Mouse (Mus musculus): Measurements from ENCODE around the gene R3hdm4.
"Not testable (repeated sequence)": the region's sequence is repeated elsewhere in the genome, so short reads cannot be mapped to it uniquely, and the experiment has no call there.

Gene R3hdm4

GRCm38 (mm10) chr10:79897316-79898245, 23.4 kb downstream of the R3hdm4 start:
- no peak for ATAC-seq (ENCODE audit: low TSS enrichment)

- ATAC-seq (ENCODE audit: low TSS enrichment): no peak
Measured at GRCm38 (mm10) chr10:79896814-79897213, 24.2 kb downstream of the R3hdm4 start.

GRCm38 (mm10) chr10:79896306-79896705, 24.7 kb downstream of the R3hdm4 start:
- ATAC-seq (ENCODE audit: low TSS enrichment): no peak

- peak; percentile 73; the same call in 1 of the 2 replicates for ATAC-seq (ENCODE audit: low TSS enrichment)
Measured at GRCm38 (mm10) chr10:79892451-79893118, 28.4 kb downstream of the R3hdm4 start.

GRCm38 (mm10) chr10:79890670-79891069, 30.3 kb downstream of the R3hdm4 start, which contains the start of gene Cfd:
Gene Cfd (plus strand): TSS chr10:79890853.
- ATAC-seq (ENCODE audit: low TSS enrichment): no peak

GRCm38 (mm10) chr10:79889386-79889785, 31.6 kb downstream of the R3hdm4 start:
- ATAC-seq (ENCODE audit: low TSS enrichment): no peak

- no peak for ATAC-seq (ENCODE audit: low TSS enrichment)
Measured at GRCm38 (mm10) chr10:79886611-79887010, 34.4 kb downstream of the R3hdm4 start.

- no peak for ATAC-seq (ENCODE audit: low TSS enrichment)
Measured at GRCm38 (mm10) chr10:79886054-79886453, 35.0 kb downstream of the R3hdm4 start, which contains the start of gene Elane. Gene Elane (plus strand): TSS chr10:79886247.

GRCm38 (mm10) chr10:79884938-79885337, 36.1 kb downstream of the R3hdm4 start:
- ATAC-seq (ENCODE audit: low TSS enrichment): not testable (repeated sequence)

GRCm38 (mm10) chr10:79884446-79884845, 36.6 kb downstream of the R3hdm4 start:
- no peak for ATAC-seq (ENCODE audit: low TSS enrichment)

GRCm38 (mm10) chr10:79883297-79884084, 37.5 kb downstream of the R3hdm4 start:
- ATAC-seq (ENCODE audit: low TSS enrichment): peak; percentile 85

GRCm38 (mm10) chr10:79881981-79882380, 39.0 kb downstream of the R3hdm4 start:
- no peak for ATAC-seq (ENCODE audit: low TSS enrichment)

GRCm38 (mm10) chr10:79880721-79881120, 40.3 kb downstream of the R3hdm4 start:
- ATAC-seq (ENCODE audit: low TSS enrichment): no peak

- ATAC-seq (ENCODE audit: low TSS enrichment): no peak
Measured at GRCm38 (mm10) chr10:79879527-79879926, 41.5 kb downstream of the R3hdm4 start.

- ATAC-seq (ENCODE audit: low TSS enrichment): no peak
Measured at GRCm38 (mm10) chr10:79877757-79878156, 43.3 kb downstream of the R3hdm4 start.

GRCm38 (mm10) chr10:79877174-79877573, 43.8 kb downstream of the R3hdm4 start:
- no peak for ATAC-seq (ENCODE audit: low TSS enrichment)

- ATAC-seq (ENCODE audit: low TSS enrichment): peak; percentile 14; the same call in 1 of the 2 replicates
Measured at GRCm38 (mm10) chr10:79874290-79874862, 46.6 kb downstream of the R3hdm4 start, which contains the start of the genes Prtn3 and Plppr3. Gene Prtn3 (plus strand): TSS chr10:79874476. Gene Plppr3 (minus strand): TSS chr10:79874634.

GRCm38 (mm10) chr10:79873715-79874289, 47.2 kb downstream of the R3hdm4 start:
- no peak for ATAC-seq (ENCODE audit: low TSS enrichment)

- no peak for ATAC-seq (ENCODE audit: low TSS enrichment)
Measured at GRCm38 (mm10) chr10:79873313-79873712, 47.7 kb downstream of the R3hdm4 start.

- no peak for ATAC-seq (ENCODE audit: low TSS enrichment)
Measured at GRCm38 (mm10) chr10:79872862-79873261, 48.1 kb downstream of the R3hdm4 start.

- ATAC-seq (ENCODE audit: low TSS enrichment): peak; percentile 41; the same call in 1 of the 2 replicates
Measured at GRCm38 (mm10) chr10:79871845-79872244, 49.2 kb downstream of the R3hdm4 start.
